Mouse (Mus musculus): ENCODE data around the gene Gm49325. TPM values are rescaled to one million over a fixed set of nuclear protein-coding genes. Genes with fewer than 3 reads are reported as not detected.

Gene Gm49325
- total RNA-seq (2015) (not detected in 2 replicates), total RNA-seq (2017) (1.1 TPM in 1 of 2 replicates, not detected in the other)

DNA sequence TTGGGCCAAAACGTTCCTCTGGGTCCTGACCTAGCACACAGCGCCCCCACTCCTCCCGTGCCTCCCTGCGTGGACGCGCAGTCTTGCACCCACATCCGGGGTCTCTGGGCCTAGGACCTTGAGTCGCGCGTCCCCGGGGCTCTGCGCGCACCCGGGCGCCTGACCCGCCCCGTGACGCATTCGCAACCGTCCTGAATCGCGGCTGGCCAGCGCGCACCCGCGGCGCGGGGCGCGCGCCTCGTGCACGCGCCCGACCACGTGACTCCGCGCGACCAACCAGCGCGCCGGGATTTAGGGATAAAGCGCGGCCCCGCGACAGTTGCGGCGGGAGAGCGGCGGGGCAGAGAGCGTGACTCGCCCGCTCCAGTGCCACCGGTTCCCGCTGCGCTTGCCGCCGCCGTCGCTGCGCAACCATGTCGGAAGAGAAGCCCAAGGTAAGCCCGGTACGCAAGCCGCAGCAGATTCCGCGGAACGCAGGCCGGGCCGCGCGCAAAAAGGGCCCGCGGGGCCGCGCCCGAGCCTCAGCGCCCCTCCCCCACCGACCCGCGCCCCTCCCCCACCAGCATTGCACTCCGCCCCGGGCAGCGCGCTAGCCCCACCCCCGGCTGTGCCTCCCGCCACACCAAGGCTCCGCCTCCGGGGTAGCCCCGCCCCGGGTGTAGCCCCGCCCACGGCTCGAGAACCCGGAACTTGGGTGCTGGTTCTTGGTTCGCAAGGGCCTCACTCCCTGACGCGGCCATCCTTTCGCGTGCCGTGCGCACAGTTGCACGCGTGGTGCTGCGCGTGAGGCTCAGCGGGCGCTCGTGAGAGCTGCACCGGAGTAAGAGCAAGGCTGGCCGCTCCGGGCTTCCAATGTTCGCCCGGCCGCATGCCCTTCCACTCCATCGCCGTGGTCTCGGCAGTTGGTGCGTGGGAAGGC, at the start of gene Gm49325, which contains the start of gene Sumo3:
Gene Gm49325 (plus strand): TSS at position 290 of the 919 bp plus-strand sequence.
Gene Sumo3 (plus strand): TSS at position 190 of the 919 bp plus-strand sequence.
- peak; percentile 83 for ATAC-seq (replicated peaks; ENCODE audit: poor library complexity)

- no peak for ATAC-seq (replicated peaks; ENCODE audit: poor library complexity)
Measured at GRCm38 (mm10) chr10:77556631-77557030, 49.4 kb upstream of the Gm49325 start.

- peak; percentile 28; the same call in 1 of the 2 replicates for ATAC-seq (replicated peaks; ENCODE audit: poor library complexity)
Measured at GRCm38 (mm10) chr10:77557641-77558040, 48.4 kb upstream of the Gm49325 start.

- no peak for ATAC-seq (replicated peaks; ENCODE audit: poor library complexity)
Measured at GRCm38 (mm10) chr10:77560090-77560489, 45.9 kb upstream of the Gm49325 start.

DNA sequence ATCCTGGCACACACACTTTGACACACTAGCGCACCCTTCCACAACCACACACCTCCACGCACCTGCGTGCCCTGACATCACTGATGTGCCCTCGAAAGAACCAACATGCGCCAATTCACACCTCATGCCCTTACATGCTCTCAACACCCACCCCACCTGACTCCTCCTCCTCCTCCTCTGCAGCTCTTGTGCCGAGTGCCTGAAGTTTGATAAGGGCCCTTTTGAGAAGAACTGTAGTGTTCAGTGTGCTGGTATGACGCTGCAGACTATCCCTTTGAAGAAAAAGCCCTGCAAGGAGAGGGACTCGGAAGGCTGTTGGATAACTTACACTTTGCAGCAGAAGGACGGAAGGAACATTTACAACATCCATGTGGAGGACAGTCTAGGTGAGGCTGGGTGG, 45.2 kb upstream of the Gm49325 start:
- peak; percentile 37 for ATAC-seq (replicated peaks; ENCODE audit: poor library complexity)

GRCm38 (mm10) chr10:77561508-77561907, 44.5 kb upstream of the Gm49325 start:
- peak; percentile 33; the same call in 1 of the 2 replicates for ATAC-seq (replicated peaks; ENCODE audit: poor library complexity)

- ATAC-seq (replicated peaks; ENCODE audit: poor library complexity) = peak; percentile 52
Measured at GRCm38 (mm10) chr10:77565005-77565404, 41.0 kb upstream of the Gm49325 start.

GRCm38 (mm10) chr10:77566651-77567050, 39.3 kb upstream of the Gm49325 start:
- peak; percentile 80 for ATAC-seq (replicated peaks; ENCODE audit: poor library complexity)

DNA sequence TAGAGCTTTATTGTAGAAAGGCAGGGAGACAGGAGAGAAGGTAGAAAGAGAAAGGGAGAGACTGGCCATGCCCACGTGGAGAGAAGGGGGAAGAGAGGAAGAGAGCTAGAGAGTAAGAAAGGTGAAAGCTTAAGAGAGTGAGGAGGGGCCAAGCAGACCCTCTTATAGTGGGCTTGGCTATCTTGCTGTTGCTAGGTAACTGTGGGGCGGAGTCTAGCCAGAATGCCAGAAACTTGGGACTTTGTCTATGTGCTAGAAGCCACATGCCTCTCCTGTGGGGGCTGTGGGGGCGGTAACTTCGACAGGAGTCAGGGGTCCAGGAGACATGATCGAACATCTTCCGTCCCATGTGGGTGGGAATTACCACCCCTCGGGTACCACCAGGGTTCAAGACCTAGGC, 36.5 kb upstream of the Gm49325 start:
- no peak for ATAC-seq (replicated peaks; ENCODE audit: poor library complexity)

DNA sequence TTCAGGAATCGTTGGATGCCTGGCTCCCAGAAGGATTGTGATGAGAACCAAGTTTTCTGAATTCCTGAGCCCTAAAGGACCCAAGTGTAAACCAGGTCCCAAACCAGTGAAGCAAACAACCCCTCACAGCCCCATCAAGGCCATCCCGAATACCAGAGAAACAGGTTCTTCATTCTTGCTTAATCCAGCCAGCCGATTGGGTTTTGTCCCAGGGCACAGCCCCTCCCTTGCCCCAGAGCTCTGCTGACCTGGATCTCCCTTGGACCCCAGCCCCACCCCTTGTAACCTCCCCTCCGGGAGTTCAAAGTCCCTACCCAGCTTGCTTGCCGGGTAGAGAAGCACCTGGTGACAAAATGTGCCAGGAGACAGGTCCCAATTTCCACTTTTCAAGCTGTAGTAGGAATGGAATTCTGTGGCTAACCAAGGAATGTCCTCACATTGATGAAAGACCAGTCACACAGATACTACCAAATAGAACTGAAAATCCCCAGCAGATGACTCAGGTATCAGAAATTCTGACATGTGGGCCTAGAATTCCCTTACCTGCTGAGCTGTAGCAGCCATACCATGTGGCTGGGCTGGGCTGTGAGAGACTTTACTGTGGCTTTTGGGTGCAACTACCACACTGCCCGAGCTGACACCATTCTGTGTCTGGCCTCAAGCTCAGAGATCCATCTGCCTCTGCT, 35.9 kb upstream of the Gm49325 start:
- ATAC-seq (replicated peaks; ENCODE audit: poor library complexity) = no peak

DNA sequence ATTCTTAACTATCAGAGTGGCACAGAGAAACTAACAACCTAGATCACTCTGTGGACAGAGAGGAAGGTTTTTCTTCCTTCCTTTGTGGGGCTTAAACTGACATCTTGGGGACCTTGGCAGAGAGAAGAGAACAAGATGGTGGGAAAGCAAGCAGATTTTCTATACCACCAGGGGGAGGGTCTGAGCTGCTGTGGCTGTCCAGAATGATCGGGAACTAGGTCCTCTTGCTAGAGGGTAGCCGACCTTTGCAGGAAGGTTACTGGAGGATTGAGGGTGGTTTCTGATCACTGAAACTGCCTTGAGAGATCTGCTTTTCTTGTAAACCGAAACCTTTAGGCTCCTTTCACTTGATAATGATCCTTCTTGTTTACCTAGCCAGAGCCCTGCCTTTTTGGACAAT, 33.8 kb upstream of the Gm49325 start:
- ATAC-seq (replicated peaks; ENCODE audit: poor library complexity) = peak; percentile 83

GRCm38 (mm10) chr10:77573162-77573561, 32.8 kb upstream of the Gm49325 start:
- no peak for ATAC-seq (replicated peaks; ENCODE audit: poor library complexity)

- no peak for ATAC-seq (replicated peaks; ENCODE audit: poor library complexity)
Measured at GRCm38 (mm10) chr10:77580027-77580920, 25.7 kb upstream of the Gm49325 start.

DNA sequence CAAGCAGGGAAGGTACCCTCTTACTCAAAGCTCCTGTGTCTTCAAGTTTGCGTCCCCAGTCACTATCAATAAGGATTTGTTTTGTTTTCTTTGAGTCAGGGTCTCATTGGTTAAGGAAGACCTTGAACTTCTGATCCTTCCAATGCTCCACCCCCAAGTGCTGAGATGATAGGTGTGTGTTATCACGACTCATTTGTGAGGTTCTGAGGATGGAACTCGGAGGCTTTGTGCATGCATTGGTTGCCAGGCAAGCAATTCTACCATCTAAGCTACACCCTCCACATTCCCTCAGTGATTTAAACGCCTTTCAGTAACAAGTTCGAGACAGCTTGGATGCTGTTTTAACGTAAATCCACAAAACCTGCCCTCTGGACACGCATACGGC, 25.0 kb upstream of the Gm49325 start:
- ATAC-seq (replicated peaks; ENCODE audit: poor library complexity) = no peak

GRCm38 (mm10) chr10:77581408-77582284, 24.4 kb upstream of the Gm49325 start, which contains the start of gene Pttg1ip:
Gene Pttg1ip (plus strand): TSS chr10:77581720.
- ATAC-seq (replicated peaks; ENCODE audit: poor library complexity) = peak; percentile 85

- no peak for ATAC-seq (replicated peaks; ENCODE audit: poor library complexity)
Measured at GRCm38 (mm10) chr10:77582285-77582618, 23.7 kb upstream of the Gm49325 start.

GRCm38 (mm10) chr10:77583795-77584422, 22.1 kb upstream of the Gm49325 start:
- peak; percentile 56 for ATAC-seq (replicated peaks; ENCODE audit: poor library complexity)

DNA sequence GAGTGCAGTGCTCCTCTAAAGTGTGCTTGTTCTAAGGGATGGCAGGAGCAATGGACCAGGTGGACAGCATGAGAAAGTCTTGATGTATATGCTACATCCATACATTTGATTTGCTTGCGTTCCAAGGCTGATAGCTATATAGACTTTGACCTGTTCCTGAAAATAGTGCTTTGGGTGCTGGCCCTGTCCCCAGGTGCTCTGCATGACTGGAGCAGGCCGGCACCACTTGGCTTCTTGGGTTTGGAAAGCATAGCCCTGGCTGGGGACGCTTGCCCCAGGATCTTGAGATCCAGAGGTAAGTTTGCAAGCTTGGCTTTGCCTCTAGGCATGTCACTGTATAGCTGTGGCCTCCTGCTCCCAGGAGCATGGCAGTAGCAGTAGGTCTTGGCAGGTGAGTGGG, 19.4 kb upstream of the Gm49325 start:
- no peak for ATAC-seq (replicated peaks; ENCODE audit: poor library complexity)

- ATAC-seq (replicated peaks; ENCODE audit: poor library complexity) = no peak
Measured at GRCm38 (mm10) chr10:77587091-77587775, 18.8 kb upstream of the Gm49325 start.

All from megakaryocyte progenitor cell, adult 5-6 weeks (primary cell).